Mouse (Mus musculus) forebrain, embryonic 16.5 days (tissue): Measurements from ENCODE around the gene Cox8c. TPM values are rescaled to one million over a fixed set of nuclear protein-coding genes. Genes with fewer than 3 reads are reported as not detected.

Source experiments
- ATAC-seq: fragments of 200-750 bp; cut with Nextera tagmentation; 2 replicates; pipeline ENCODE4 v1.8.0; 2017; ENCODE audit warnings: mild to moderate bottlenecking, moderate library complexity
- H3K27ac ChIP-seq: fragments of 300-500 bp; sonication (generic); 2 replicates; pipeline ENCODE4 v1.5.1; 2014; ENCODE audit warnings: low read length, control low read depth
- H3K27me3 ChIP-seq: fragments of 300-500 bp; sonication (generic); replicated peaks from 2 replicates; pipeline ENCODE4 v1.6.1; 2014; ENCODE audit warnings: low read length; ENCODE audit not compliant: control insufficient read depth, insufficient read depth
- H3K36me3 ChIP-seq: fragments of 300-500 bp; sonication (generic); 2 replicates; pipeline ENCODE4 v1.6.1; 2014; ENCODE audit not compliant: control insufficient read depth, insufficient read depth
- H3K4me1 ChIP-seq: fragments of 300-500 bp; sonication (generic); replicated peaks from 2 replicates; pipeline ENCODE4 v1.6.1; 2014; ENCODE audit warnings: low read length; ENCODE audit not compliant: control insufficient read depth, insufficient read depth
- H3K4me2 ChIP-seq: fragments of 300-500 bp; sonication (generic); 2 replicates; pipeline ENCODE4 v1.6.1; 2014; ENCODE audit warnings: mild to moderate bottlenecking, low read length, control low read depth
- H3K4me3 ChIP-seq: fragments of 300-500 bp; sonication (generic); replicated peaks from 2 replicates; pipeline ENCODE4 v1.5.1; 2014; ENCODE audit warnings: mild to moderate bottlenecking, low read length, control low read depth
- H3K9ac ChIP-seq: fragments of 300-500 bp; sonication (generic); replicated peaks from 2 replicates; pipeline ENCODE4 v1.6.1; 2014; ENCODE audit warnings: low read depth, low read length, control low read depth
- H3K9me3 ChIP-seq: fragments of 300-500 bp; sonication (generic); 2 replicates; pipeline ENCODE4 v1.6.1; 2016; ENCODE audit warnings: low read length; ENCODE audit not compliant: control insufficient read depth
- WGBS: fragments of 180-500 bp; shearing (Covaris S2); extraction: QIAGEN DNeasy Blood & Tissue Kit; methylation state at CpG from one replicate; pipeline ENCODE4 v1.1.7; 2014; 5-methylcytosine and 5-hydroxymethylcytosine counted together
- polyA plus RNA-seq: library from polyadenylated mRNA; unstranded; fragments of >200 nt; fragmentation: Nextera tagmentation; extraction: Ambion mirVana; gene quantifications from 2 replicates; pipeline ENCODE4 v1.2.1, GENCODE M21; 2015

Cox8c gene
- polyA plus RNA-seq, 1 experiment from 2014 or later: not detected

- no peaks in the 10 kb centered on the region for H3K27me3 ChIP-seq
- no peak for ATAC-seq
- no peak overlapping the region for H3K4me3 ChIP-seq
Observed at GRCm38 (mm10) chr12:102888568-102888967, 10.5 kb upstream of the Cox8c start.

GRCm38 (mm10) chr12:102908191-102908590, 9.1 kb downstream of the Cox8c start:
- WGBS: 38% methylated on average over 3 of the region's 3 CpGs
- no peak for ATAC-seq
- Histone ChIP-seq H3K4me2 (no peak overlapping the region), H3K4me1 (no peaks in the 10 kb centered on the region), H3K9ac (no peak overlapping the region), H3K9me3 (no peaks in the 10 kb centered on the region), H3K36me3 (no peaks in the 10 kb centered on the region), H3K4me3 (no peak overlapping the region), H3K27ac (no peak overlapping the region), H3K27me3 (no peaks in the 10 kb centered on the region)

More at GRCm38 (mm10) chr12:102888568-102888967, 10.5 kb upstream of the Cox8c start:
- Histone ChIP-seq H3K27ac (no peak overlapping the region), H3K9me3 (no peaks in the 10 kb centered on the region), H3K4me1 (no peaks in the 10 kb centered on the region), H3K4me2 (no peak overlapping the region), H3K36me3 (no peaks in the 10 kb centered on the region), H3K9ac (no peak overlapping the region)
- 53% methylated on average over 5 of the region's 5 CpGs for WGBS

- no peaks in the 10 kb centered on the region for H3K4me1 ChIP-seq
- no peaks in the 10 kb centered on the region for H3K9me3 ChIP-seq
- H3K4me3 ChIP-seq: no peak overlapping the region
- no peak overlapping the region for H3K4me2 ChIP-seq
- no peaks in the 10 kb centered on the region for H3K27me3 ChIP-seq
- H3K9ac ChIP-seq: no peak overlapping the region
- ATAC-seq: no peak
- 96% methylated on average over 2 of the region's 2 CpGs for WGBS
- no peaks in the 10 kb centered on the region for H3K36me3 ChIP-seq
- H3K27ac ChIP-seq: no peak overlapping the region
Observed at GRCm38 (mm10) chr12:102916073-102916472, 17.0 kb downstream of the Cox8c start.

GRCm38 (mm10) chr12:102929764-102930163, 30.6 kb downstream of the Cox8c start:
- Histone ChIP-seq H3K4me1 (no peaks in the 10 kb centered on the region), H3K4me3 (no peak overlapping the region), H3K36me3 (no peaks in the 10 kb centered on the region), H3K27me3 (no peaks in the 10 kb centered on the region), H3K27ac (no peak overlapping the region), H3K4me2 (no peak overlapping the region), H3K9ac (no peak overlapping the region), H3K9me3 (no peaks in the 10 kb centered on the region)
- ATAC-seq: no peak
- WGBS: 84% methylated on average over 4 of the region's 4 CpGs

GRCm38 (mm10) chr12:102930335-102930734, 31.2 kb downstream of the Cox8c start:
- H3K9ac ChIP-seq: no peak overlapping the region
- no peak overlapping the region for H3K4me3 ChIP-seq
- H3K9me3 ChIP-seq: no peaks in the 10 kb centered on the region
- no peaks in the 10 kb centered on the region for H3K4me1 ChIP-seq
- no peak overlapping the region for H3K4me2 ChIP-seq
- H3K36me3 ChIP-seq: no peaks in the 10 kb centered on the region
- no peak overlapping the region for H3K27ac ChIP-seq
- H3K27me3 ChIP-seq: no peaks in the 10 kb centered on the region
- 90% methylated on average over 1 of the region's 1 CpGs for WGBS
- ATAC-seq: no peak

GRCm38 (mm10) chr12:102930789-102931188, 31.7 kb downstream of the Cox8c start:
- Histone ChIP-seq H3K27ac (no peak overlapping the region), H3K4me2 (no peak overlapping the region), H3K36me3 (no peaks in the 10 kb centered on the region), H3K9ac (no peak overlapping the region), H3K4me1 (no peaks in the 10 kb centered on the region), H3K27me3 (no peaks in the 10 kb centered on the region), H3K9me3 (no peaks in the 10 kb centered on the region), H3K4me3 (no peak overlapping the region)
- ATAC-seq: no peak
- 90% methylated on average over 7 of the region's 7 CpGs for WGBS

GRCm38 (mm10) chr12:102935892-102936291, 36.8 kb downstream of the Cox8c start:
- no peaks in the 10 kb centered on the region for H3K4me1 ChIP-seq
- H3K27me3 ChIP-seq: no peaks in the 10 kb centered on the region
- H3K36me3 ChIP-seq: no peaks in the 10 kb centered on the region
- no peak overlapping the region for H3K27ac ChIP-seq
- 48% methylated on average over 1 of the region's 1 CpGs for WGBS
- H3K9me3 ChIP-seq: no peaks in the 10 kb centered on the region
- ATAC-seq: no peak
- H3K4me2 ChIP-seq: no peak overlapping the region
- no peak overlapping the region for H3K4me3 ChIP-seq
- H3K9ac ChIP-seq: no peak overlapping the region

GRCm38 (mm10) chr12:102945571-102945970, 46.5 kb downstream of the Cox8c start:
- 0 out of 2 replicates have a peak, but pooled peaks cover 3% of the 10 kb centered on the region for H3K9me3 ChIP-seq
- H3K4me3 ChIP-seq: no peak overlapping the region
- no peak overlapping the region for H3K9ac ChIP-seq
- peaks cover 7% of the 10 kb centered on the region for H3K4me1 ChIP-seq
- no peak overlapping the region for H3K4me2 ChIP-seq
- ATAC-seq: no peak
- H3K36me3 ChIP-seq: no peaks in the 10 kb centered on the region
- no peak overlapping the region for H3K27ac ChIP-seq
- H3K27me3 ChIP-seq: 0 out of 2 replicates have a peak, but pooled peaks cover 7% of the 10 kb centered on the region
- WGBS: 89% methylated on average over 1 of the region's 1 CpGs

- Histone ChIP-seq H3K27ac (no peak overlapping the region), H3K4me1 (peaks cover 19% of the 10 kb centered on the region), H3K4me2 (peak overlapping the region; percentile 72), H3K4me3 (peak overlapping the region; percentile 70), H3K27me3 (0 out of 2 replicates have a peak, but pooled peaks cover 7% of the 10 kb centered on the region), H3K9me3 (no peaks in the 10 kb centered on the region), H3K36me3 (no peaks in the 10 kb centered on the region), H3K9ac (no peak overlapping the region)
- no peak for ATAC-seq
- WGBS: 26% methylated on average over 10 of the region's 10 CpGs
Observed at GRCm38 (mm10) chr12:102947826-102948225, 48.7 kb downstream of the Cox8c start.
